Mouse (Mus musculus): ENCODE data around the gene Slc17a4. TPM values are rescaled to one million over a fixed set of nuclear protein-coding genes. Genes with fewer than 3 reads are reported as not detected.

Slc17a4 gene
- polyA plus RNA-seq, 1 experiment from 2014 or later: not detected

GRCm38 (mm10) chr13:23867000-23867399 is 47.8 kb downstream of the Slc17a4 start:
- Histone ChIP-seq H3K9me3 (ENCODE audit: control insufficient read depth, low read length) (no peaks in the 10 kb centered on the region), H3K4me1 (ENCODE audit: control insufficient read depth, insufficient read depth, low read length) (no peaks in the 10 kb centered on the region), H3K4me3 (ENCODE audit: low read depth, low read length) (no peak overlapping the region), H3K9ac (ENCODE audit: low read length) (no peak overlapping the region), H3K36me3 (ENCODE audit: control insufficient read depth, insufficient read depth, low read length) (no peaks in the 10 kb centered on the region), H3K4me2 (ENCODE audit: low read depth, severe bottlenecking) (no peak overlapping the region), H3K27ac (replicated peaks; ENCODE audit: low read depth, low read length) (no peak overlapping the region), H3K27me3 (ENCODE audit: control insufficient read depth, insufficient read depth, low read length) (no peaks in the 10 kb centered on the region)
- 90% methylated on average over 6 of the region's 6 CpGs for WGBS
- DNase-seq (ENCODE audit: low spot score): no peak
- ATAC-seq (ENCODE audit: insufficient number of reproducible peaks, low FRiP score, low TSS enrichment, low read depth): no peak

GRCm38 (mm10) chr13:23866086-23866710 is 48.6 kb downstream of the Slc17a4 start:
- DNase-seq (ENCODE audit: low spot score) (no peak), ATAC-seq (ENCODE audit: insufficient number of reproducible peaks, low FRiP score, low TSS enrichment, low read depth) (no peak)
- no peak overlapping the region for H3K4me2 ChIP-seq (ENCODE audit: low read depth, severe bottlenecking)
- H3K4me1 ChIP-seq (ENCODE audit: control insufficient read depth, insufficient read depth, low read length): no peaks in the 10 kb centered on the region
- no peak overlapping the region for H3K4me3 ChIP-seq (ENCODE audit: low read depth, low read length)
- H3K9ac ChIP-seq (ENCODE audit: low read length): no peak overlapping the region
- H3K27me3 ChIP-seq (ENCODE audit: control insufficient read depth, insufficient read depth, low read length): no peaks in the 10 kb centered on the region
- H3K36me3 ChIP-seq (ENCODE audit: control insufficient read depth, insufficient read depth, low read length): no peaks in the 10 kb centered on the region
- WGBS: 82% methylated on average over 9 of the region's 9 CpGs
- H3K27ac ChIP-seq (replicated peaks; ENCODE audit: low read depth, low read length): no peak overlapping the region
- no peaks in the 10 kb centered on the region for H3K9me3 ChIP-seq (ENCODE audit: control insufficient read depth, low read length)

GRCm38 (mm10) chr13:23864711-23865110 is 50.1 kb downstream of the Slc17a4 start:
- Histone ChIP-seq H3K27me3 (ENCODE audit: control insufficient read depth, insufficient read depth, low read length) (no peaks in the 10 kb centered on the region), H3K36me3 (ENCODE audit: control insufficient read depth, insufficient read depth, low read length) (no peaks in the 10 kb centered on the region), H3K4me1 (ENCODE audit: control insufficient read depth, insufficient read depth, low read length) (no peaks in the 10 kb centered on the region), H3K4me2 (ENCODE audit: low read depth, severe bottlenecking) (no peak overlapping the region), H3K4me3 (ENCODE audit: low read depth, low read length) (no peak overlapping the region), H3K9me3 (ENCODE audit: control insufficient read depth, low read length) (no peaks in the 10 kb centered on the region), H3K9ac (ENCODE audit: low read length) (no peak overlapping the region), H3K27ac (replicated peaks; ENCODE audit: low read depth, low read length) (no peak overlapping the region)
- no peak for DNase-seq (ENCODE audit: low spot score)
- WGBS: 93% methylated on average over 9 of the region's 9 CpGs
- no peak for ATAC-seq (ENCODE audit: insufficient number of reproducible peaks, low FRiP score, low TSS enrichment, low read depth)

GRCm38 (mm10) chr13:23861815-23862214 is 53.0 kb downstream of the Slc17a4 start:
- H3K27ac ChIP-seq (replicated peaks; ENCODE audit: low read depth, low read length): no peak overlapping the region
- DNase-seq (ENCODE audit: low spot score) (no peak), ATAC-seq (ENCODE audit: insufficient number of reproducible peaks, low FRiP score, low TSS enrichment, low read depth) (no peak)
- no peak overlapping the region for H3K4me3 ChIP-seq (ENCODE audit: low read depth, low read length)
- H3K27me3 ChIP-seq (ENCODE audit: control insufficient read depth, insufficient read depth, low read length): no peaks in the 10 kb centered on the region
- H3K4me2 ChIP-seq (ENCODE audit: low read depth, severe bottlenecking): no peak overlapping the region
- H3K9me3 ChIP-seq (ENCODE audit: control insufficient read depth, low read length): no peaks in the 10 kb centered on the region
- no peak overlapping the region for H3K9ac ChIP-seq (ENCODE audit: low read length)
- no peaks in the 10 kb centered on the region for H3K36me3 ChIP-seq (ENCODE audit: control insufficient read depth, insufficient read depth, low read length)
- no peaks in the 10 kb centered on the region for H3K4me1 ChIP-seq (ENCODE audit: control insufficient read depth, insufficient read depth, low read length)

- Histone ChIP-seq H3K4me3 (ENCODE audit: low read depth, low read length) (no peak overlapping the region), H3K27me3 (ENCODE audit: control insufficient read depth, insufficient read depth, low read length) (no peaks in the 10 kb centered on the region), H3K27ac (replicated peaks; ENCODE audit: low read depth, low read length) (no peak overlapping the region), H3K36me3 (ENCODE audit: control insufficient read depth, insufficient read depth, low read length) (no peaks in the 10 kb centered on the region), H3K4me2 (ENCODE audit: low read depth, severe bottlenecking) (no peak overlapping the region), H3K9ac (ENCODE audit: low read length) (no peak overlapping the region), H3K4me1 (ENCODE audit: control insufficient read depth, insufficient read depth, low read length) (no peaks in the 10 kb centered on the region), H3K9me3 (ENCODE audit: control insufficient read depth, low read length) (no peaks in the 10 kb centered on the region)
- DNase-seq (ENCODE audit: low spot score) (no peak), ATAC-seq (ENCODE audit: insufficient number of reproducible peaks, low FRiP score, low TSS enrichment, low read depth) (no peak)
- WGBS: 71% methylated on average over 3 of the region's 3 CpGs
Measured at GRCm38 (mm10) chr13:23856401-23856800, 58.4 kb downstream of the Slc17a4 start.

DNA sequence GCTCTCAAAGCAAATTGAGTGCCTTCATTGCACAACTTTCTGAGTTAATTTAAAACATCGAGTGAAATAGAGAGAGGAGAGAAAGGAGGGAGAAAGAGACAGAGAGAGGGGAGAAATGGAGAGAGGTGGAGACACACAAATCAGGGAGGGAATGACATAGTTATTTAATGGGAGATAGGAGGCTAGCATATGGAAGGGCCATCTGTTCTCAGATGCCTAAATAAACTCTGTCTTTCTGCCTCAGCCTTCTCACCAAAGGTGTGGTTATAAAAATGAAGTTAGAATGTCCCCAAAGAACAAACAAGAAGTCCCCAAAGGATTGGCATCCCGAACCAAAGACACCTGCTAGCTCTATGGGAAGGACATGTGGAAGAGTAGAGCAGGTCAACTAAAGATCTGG is 65.5 kb downstream of the Slc17a4 start:
- Histone ChIP-seq H3K9ac (ENCODE audit: low read length) (no peak overlapping the region), H3K27ac (replicated peaks; ENCODE audit: low read depth, low read length) (no peak overlapping the region), H3K9me3 (ENCODE audit: control insufficient read depth, low read length) (no peaks in the 10 kb centered on the region), H3K4me2 (ENCODE audit: low read depth, severe bottlenecking) (no peak overlapping the region), H3K4me1 (ENCODE audit: control insufficient read depth, insufficient read depth, low read length) (no peaks in the 10 kb centered on the region; the same call in 1 of the 2 replicates), H3K4me3 (ENCODE audit: low read depth, low read length) (no peak overlapping the region), H3K27me3 (ENCODE audit: control insufficient read depth, insufficient read depth, low read length) (no peaks in the 10 kb centered on the region), H3K36me3 (ENCODE audit: control insufficient read depth, insufficient read depth, low read length) (no peaks in the 10 kb centered on the region)
- ATAC-seq (ENCODE audit: insufficient number of reproducible peaks, low FRiP score, low TSS enrichment, low read depth) (no peak), DNase-seq (ENCODE audit: low spot score) (no peak)
- WGBS: 89% methylated on average over 2 of the region's 2 CpGs

Small RNA genes lying within 50 kb of the gene (microRNA-seq; reads per million reads assigned to microRNA genes)
- gene Gm44344: not detected

Other genes starting within 250 kb of the Slc17a4 start
- gene Hist1h2ac, start 231.1 kb downstream of the Slc17a4 start, polyA plus RNA-seq (2014; fragmentation: Nextera tagmentation; extraction: Ambion mirVana): 0.96 and 1.0 TPM in 2 replicates
- gene Hist1h2bc, start 230.8 kb downstream of the Slc17a4 start, polyA plus RNA-seq (2014; fragmentation: Nextera tagmentation; extraction: Ambion mirVana): 19.9 and 21.1 TPM in 2 replicates
- gene Hist1h1t, start 219.2 kb downstream of the Slc17a4 start, polyA plus RNA-seq (2014; fragmentation: Nextera tagmentation; extraction: Ambion mirVana): 0.28 TPM in 1 of 2 replicates, not detected in the other
- 6.6 and 7.9 TPM in 2 replicates for gene Hist1h4c, start 216.6 kb downstream of the Slc17a4 start, polyA plus RNA-seq (2014; fragmentation: Nextera tagmentation; extraction: Ambion mirVana)
- 2.1 and 3.7 TPM in 2 replicates for gene Hfe, start 204.2 kb downstream of the Slc17a4 start, polyA plus RNA-seq (2014; fragmentation: Nextera tagmentation; extraction: Ambion mirVana)
- gene Hist1h1c, start 176.2 kb downstream of the Slc17a4 start, polyA plus RNA-seq (2014; fragmentation: Nextera tagmentation; extraction: Ambion mirVana): 15.4 and 16.6 TPM in 2 replicates
- gene Hist1h3c, start 169.4 kb downstream of the Slc17a4 start, polyA plus RNA-seq (2014; fragmentation: Nextera tagmentation; extraction: Ambion mirVana): 13.3 and 14.0 TPM in 2 replicates
- gene Hist1h2bb, start 168.3 kb downstream of the Slc17a4 start, polyA plus RNA-seq (2014; fragmentation: Nextera tagmentation; extraction: Ambion mirVana): 1.7 and 3.4 TPM in 2 replicates
- gene Hist1h2ab, start 163.9 kb downstream of the Slc17a4 start, polyA plus RNA-seq (2014; fragmentation: Nextera tagmentation; extraction: Ambion mirVana): 63.8 and 65.5 TPM in 2 replicates
- 7.5 and 12.0 TPM in 2 replicates for gene Hist1h3b, start 162.7 kb downstream of the Slc17a4 start, polyA plus RNA-seq (2014; fragmentation: Nextera tagmentation; extraction: Ambion mirVana)
- gene Hist1h4b, start 158.0 kb downstream of the Slc17a4 start, polyA plus RNA-seq (2014; fragmentation: Nextera tagmentation; extraction: Ambion mirVana): 6.3 and 7.9 TPM in 2 replicates
- gene Hist1h4a, start 153.8 kb downstream of the Slc17a4 start, polyA plus RNA-seq (2014; fragmentation: Nextera tagmentation; extraction: Ambion mirVana): 0.35 and 0.78 TPM in 2 replicates
- 5.1 and 5.4 TPM in 2 replicates for gene Hist1h3a, start 152.6 kb downstream of the Slc17a4 start, polyA plus RNA-seq (2014; fragmentation: Nextera tagmentation; extraction: Ambion mirVana)
- gene Hist1h1a, start 151.3 kb downstream of the Slc17a4 start, polyA plus RNA-seq (2014; fragmentation: Nextera tagmentation; extraction: Ambion mirVana): 2.8 and 4.1 TPM in 2 replicates
- 0.30 TPM in 1 of 2 replicates, not detected in the other for gene Trim38, start 145.1 kb downstream of the Slc17a4 start, polyA plus RNA-seq (2014; fragmentation: Nextera tagmentation; extraction: Ambion mirVana)
- gene Slc17a2, start 108.0 kb downstream of the Slc17a4 start, polyA plus RNA-seq (2014; fragmentation: Nextera tagmentation; extraction: Ambion mirVana): not detected in 2 replicates
- not detected in 2 replicates for gene Slc17a3, start 75.6 kb downstream of the Slc17a4 start, polyA plus RNA-seq (2014; fragmentation: Nextera tagmentation; extraction: Ambion mirVana)
- gene Slc17a1, start 47.3 kb downstream of the Slc17a4 start, polyA plus RNA-seq (2014; fragmentation: Nextera tagmentation; extraction: Ambion mirVana): not detected in 2 replicates
- gene Hist1h2ba, start 19.1 kb upstream of the Slc17a4 start, polyA plus RNA-seq (2014; fragmentation: Nextera tagmentation; extraction: Ambion mirVana): not detected in 2 replicates
- gene Hist1h2aa, start 19.5 kb upstream of the Slc17a4 start, polyA plus RNA-seq (2014; fragmentation: Nextera tagmentation; extraction: Ambion mirVana): not detected in 2 replicates
- gene Scgn, start 76.2 kb upstream of the Slc17a4 start, polyA plus RNA-seq (2014; fragmentation: Nextera tagmentation; extraction: Ambion mirVana): not detected in 2 replicates

Data from limb, embryonic 11.5 days (tissue).